Mouse (Mus musculus) thymus, postnatal 25 days (tissue): ENCODE results near the gene Fgl2.
A peak's percentile ranks its signal among the peaks of the same experiment; 100 is the strongest.

Experiments used
- DNase-seq: peaks from one replicate; pipeline ENCODE4 v3.0.0; 2022

Fgl2 gene

DNA sequence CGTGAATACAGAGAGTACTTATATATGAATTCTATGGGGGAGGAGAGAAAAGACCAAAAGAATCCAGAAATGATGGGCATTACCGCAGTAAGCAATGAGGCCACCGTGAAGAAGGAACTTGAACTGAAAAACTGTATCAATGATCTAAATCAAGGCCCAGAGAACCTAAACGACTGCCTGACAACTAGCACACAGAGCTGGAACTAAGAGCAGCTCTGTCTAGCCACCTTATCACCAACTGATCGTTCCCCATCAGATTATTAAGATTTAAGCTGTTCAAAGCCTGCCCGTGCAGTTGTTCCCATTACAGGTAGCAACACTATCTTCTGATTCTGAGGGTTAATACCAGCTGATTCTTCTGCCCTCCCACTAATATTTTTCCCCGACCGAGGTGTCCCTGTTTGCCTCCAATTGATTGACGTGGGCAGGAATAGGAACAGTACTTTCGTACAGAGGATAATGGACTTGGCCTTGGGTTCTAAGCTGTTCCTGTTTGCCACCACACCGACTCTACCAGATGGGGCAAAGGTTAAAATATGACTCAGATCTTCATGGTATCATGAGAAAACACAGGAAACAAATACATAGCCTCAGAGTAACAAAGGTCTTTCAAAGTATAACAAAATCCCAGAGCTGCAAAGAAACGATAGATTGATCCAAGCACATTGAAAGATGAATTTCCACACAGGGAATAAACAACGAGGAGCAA, 12.0 kb downstream of the Fgl2 start:
- no peak for DNase-seq

DNA sequence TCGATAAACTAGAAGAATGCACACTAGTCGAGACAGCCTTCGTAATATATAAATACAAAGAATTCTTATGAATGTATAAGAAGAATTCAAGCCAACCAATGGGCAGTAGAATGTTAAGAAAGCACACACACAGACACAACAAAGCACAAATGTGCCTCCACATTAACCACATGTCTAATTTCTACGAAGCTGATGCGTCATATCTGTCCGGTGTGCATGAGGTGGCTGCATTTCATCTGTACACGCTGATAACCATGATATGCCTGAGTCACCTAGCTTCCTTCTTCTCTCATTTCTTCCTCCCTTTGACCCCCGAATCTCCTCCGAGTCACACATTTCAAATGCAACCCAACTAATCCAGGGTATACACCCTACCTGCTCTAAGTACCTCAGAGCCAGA, 12.5 kb downstream of the Fgl2 start:
- DNase-seq, result no peak

DNA sequence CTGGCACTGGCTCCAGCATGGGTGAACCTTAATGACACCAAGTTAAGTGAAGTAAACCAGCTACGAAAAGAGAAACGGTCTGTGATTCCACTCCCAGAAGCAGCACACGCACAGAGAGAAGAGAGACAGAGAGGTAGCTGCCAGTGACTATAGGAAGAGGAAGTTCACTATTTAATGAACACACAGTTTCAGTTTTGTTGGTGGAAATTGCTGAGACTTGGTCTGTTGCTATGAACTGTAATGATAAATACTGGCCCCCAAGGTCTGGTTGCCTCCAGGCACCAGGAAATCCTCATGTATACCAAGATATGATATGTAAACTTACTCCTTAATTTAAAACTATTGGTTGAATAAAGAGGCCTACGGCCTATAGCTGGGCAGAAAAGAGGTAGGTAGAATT, 14.0 kb downstream of the Fgl2 start:
- no peak for DNase-seq

DNA sequence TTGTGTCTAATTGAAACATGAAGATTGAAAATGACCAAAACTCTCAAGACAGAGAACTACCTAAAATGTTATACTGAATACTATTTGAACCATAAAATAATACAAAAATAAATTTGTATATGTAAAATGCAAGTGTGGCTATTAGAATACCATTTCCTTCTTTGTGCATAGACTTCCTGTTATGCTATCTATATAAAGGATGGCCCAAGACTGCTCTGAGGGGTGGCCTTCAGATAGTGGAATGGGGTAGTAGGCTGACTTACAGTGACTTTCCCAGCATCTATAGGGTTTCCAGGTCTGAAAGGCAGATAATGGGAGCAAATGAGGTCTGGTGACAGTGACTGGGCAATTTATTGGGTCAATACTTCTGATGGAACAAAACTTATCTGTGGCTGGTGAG, 14.9 kb downstream of the Fgl2 start:
- no peak for DNase-seq

DNA sequence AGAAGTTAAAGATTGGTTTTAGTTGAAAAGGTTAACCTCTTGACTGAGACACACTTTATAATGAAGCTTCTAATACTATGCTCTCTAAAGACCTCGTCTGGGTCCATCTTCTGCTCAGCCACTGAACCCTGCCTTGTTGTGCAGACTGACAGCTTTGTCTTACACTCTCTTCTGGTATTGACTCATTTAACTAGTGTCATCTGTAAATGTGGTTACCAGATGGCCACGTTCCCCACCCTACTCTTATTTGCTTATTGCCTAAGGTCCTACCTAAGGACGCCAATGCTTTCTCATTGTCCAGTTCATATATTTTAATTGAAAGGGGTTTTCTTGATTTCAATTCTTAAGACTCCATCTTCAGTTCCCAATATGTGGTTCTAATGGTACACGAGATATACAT, 16.4 kb downstream of the Fgl2 start:
- DNase-seq, result no peak

DNA sequence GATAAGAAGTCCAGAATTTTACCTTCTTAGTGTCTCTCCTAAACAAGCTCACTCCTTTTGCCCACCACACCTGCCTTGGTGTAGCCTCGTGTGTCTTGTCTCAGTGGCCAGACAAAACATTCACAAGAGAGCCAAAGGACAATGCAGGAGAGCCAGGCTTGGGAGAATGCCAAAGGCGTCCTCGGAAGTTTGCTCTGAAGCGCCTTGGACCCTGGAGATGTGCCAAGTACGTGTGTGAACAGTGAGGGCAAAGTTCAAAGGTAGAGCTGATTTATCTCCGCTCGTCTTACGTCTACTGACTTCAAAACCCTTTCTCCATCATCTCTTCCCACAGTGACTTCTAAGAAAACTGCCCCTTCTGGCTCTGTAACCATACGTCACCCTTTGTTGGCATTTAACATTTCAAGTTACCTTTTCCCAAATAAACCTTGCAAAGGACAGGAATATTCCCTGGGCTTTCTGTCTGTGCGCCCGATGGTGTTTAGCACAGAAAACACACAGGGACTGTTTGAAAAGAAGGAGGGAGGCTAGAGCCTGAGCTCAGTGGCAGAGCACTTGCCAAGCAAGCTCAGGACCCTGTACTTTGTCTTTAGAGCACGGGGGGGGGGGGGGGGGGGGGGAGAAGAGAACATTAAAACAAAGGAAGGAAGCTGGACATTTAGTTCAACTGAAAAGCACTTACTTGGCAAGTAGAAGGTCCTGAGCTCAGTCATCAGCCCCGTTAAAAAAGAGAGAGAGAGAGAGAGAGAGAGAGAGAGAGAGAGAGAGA, 19.4 kb downstream of the Fgl2 start:
- no peak for DNase-seq

DNA sequence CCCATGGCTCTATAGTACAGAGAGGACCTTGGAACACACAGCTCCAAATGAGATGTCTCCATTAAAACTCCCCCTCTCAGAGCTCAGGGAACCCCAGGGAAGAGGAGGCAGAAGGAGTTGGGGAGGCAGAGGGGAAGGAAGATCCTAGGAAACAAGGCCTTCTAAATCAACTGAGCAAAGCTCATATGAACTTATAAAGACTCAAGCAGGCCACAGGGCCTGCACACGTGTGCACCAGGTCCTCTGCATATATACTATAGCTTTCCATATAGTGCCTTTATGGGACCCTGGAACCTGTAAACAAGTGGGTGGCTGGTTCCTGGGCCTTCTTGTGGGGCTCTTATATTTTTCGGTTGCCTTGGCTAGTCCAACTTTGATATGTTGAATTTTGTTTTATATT, 22.1 kb downstream of the Fgl2 start:
- no peak for DNase-seq

DNA sequence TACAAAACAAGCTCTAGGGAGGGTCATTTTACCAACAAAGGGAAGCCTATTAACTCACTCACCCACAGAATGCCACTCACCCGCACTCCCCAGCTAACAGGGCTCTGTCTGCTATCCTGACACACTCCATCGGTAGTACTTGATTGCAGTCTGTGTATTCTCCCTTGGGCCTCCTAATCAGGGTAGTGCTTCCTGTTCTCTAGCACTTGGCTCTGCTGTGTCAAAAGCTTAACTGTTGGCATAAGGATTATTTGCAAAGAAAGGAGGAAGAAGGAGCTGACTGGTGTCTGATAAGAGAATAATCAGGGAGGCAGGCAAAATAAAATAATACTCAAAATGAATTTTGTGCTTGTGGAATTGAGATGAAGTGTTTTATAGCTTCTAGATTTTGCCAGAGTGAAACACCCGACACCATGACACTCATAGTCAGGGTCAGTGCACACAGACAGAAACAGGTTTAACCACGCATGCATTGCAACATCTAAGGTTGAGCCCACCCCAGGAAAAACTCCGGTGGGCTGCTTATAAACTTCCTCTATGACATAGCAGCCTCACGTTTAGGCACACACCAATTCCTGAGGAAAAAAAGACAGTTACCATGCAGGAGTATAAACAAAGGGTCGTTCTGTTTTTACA, 22.9 kb downstream of the Fgl2 start:
- DNase-seq, result no peak

DNA sequence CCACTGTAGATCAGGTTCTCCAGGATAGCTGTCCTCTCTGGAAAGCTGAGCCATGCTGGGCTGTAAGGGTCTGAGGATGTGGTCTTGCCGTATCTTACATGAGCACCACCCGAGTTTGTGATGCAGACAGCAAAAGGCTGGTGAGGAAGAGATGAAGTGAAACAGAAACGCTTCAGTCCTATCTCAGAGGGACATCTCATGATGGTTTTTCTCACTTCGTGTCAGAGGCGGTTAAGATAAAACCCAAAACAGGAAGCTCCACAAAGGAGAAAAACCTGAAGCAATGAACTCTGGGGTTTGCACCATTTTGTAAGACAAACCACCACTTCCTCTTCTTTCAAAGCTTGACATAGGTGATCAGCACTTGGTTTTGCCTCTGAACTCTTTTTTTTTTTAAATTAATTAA, 38.8 kb downstream of the Fgl2 start:
- peak; percentile 60 for DNase-seq

DNA sequence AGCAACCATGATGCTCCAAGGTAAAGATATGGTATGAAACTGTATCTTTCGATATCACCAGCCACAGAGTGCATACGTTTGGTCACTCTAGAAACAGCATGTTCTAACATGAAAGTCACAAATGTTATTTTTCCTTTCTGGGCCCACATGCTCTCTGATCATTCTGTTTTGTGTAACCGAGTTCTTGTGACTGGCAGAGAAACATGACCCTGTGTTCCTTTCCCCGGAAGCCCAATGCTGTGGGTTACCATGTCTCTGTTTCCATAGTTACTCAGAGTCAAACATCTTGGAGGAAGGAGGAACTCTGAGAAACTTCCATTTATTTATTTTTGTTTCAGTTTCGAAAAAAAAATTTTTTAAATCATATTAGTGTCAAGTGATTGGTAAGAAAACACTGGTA, 39.6 kb downstream of the Fgl2 start:
- no peak for DNase-seq

DNA sequence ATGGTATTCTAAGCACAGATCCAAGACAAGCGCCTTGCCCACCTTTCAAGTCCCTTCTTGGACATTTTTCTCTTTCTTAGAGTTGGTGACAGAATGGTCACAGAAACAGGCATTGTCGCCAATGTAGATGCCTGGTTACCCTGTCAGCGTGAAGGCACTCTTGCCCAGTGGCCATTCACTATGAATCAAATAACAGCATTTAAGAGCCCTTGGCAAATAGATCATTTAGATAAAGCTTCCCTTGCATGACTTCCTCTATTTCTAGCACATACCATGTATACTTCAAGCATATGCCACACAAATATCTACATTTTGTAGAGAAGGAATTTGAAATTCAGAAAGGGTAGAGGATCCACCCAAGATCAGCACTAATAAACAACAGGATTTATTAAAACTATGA, 40.9 kb downstream of the Fgl2 start:
- DNase-seq, result no peak

DNA sequence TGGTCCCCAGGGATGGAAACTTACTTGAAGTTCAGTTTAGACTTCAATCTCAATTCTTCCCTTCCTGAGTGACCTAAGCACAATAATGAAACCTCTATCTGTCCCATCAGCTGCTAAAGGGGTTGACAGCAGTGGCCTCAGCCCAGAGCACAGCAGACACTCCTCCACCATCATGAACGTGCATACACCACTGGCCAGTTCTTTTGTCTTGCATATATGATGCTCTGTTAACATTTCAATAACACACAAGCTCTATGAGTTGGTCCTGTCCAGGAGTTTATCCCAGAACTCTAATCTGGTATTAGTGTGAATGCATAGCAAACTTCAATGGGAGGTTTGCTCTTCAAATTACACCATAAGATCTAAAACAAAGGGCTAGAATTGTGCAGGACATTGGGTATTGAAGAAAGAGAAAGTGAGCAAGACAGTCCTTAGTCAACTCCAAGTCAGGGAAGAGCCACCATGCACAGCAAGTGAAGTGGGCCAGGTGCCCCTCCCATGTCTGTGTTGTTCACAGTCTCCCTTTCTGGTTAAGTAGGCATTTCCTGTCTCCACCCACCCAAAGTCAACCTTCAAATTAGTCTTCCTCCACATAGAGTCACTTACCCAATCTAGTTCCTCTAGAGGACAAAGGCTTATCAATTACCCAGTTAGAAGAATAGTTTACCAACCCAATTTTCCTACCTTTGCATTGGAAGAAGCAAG, 41.8 kb downstream of the Fgl2 start:
- peak; percentile 14 for DNase-seq

DNA sequence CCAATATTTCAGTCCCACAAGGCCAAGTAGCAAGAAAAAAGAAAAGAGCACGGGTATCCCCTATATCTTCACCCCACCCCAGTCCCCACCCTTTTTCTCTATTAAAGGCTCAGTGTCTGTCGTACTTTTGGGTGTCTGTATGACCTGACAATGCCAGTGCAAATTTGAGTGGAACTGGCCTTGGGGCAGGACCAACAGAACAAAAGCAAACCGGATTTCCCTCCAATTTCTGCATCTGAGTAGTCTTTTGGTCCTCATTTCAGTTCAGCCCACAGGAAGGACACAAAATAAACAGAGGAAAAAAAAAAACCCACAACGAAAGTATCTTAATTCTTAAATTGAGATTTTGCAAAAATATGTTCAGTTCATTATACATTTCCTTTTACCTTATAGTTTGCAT, 46.2 kb downstream of the Fgl2 start:
- DNase-seq, result no peak

DNA sequence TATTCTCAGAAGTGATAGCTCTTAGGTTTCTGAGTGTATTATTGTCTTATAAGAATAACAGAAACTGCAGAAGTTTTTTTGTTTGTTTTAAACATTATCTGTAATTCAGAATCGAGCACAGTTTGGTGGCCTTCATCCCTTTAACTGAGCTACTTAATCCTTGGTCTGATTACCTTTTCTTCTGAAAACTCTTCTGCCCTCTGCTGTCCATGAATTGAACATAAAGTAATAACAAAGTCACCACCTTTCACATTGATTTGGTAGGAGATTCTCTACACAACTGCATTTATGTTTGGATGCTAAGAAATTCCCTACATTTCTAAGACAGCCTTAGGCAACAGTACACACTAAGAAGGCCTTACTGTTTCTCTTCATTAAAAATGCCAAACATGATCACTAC, 48.2 kb downstream of the Fgl2 start:
- no peak for DNase-seq

DNA sequence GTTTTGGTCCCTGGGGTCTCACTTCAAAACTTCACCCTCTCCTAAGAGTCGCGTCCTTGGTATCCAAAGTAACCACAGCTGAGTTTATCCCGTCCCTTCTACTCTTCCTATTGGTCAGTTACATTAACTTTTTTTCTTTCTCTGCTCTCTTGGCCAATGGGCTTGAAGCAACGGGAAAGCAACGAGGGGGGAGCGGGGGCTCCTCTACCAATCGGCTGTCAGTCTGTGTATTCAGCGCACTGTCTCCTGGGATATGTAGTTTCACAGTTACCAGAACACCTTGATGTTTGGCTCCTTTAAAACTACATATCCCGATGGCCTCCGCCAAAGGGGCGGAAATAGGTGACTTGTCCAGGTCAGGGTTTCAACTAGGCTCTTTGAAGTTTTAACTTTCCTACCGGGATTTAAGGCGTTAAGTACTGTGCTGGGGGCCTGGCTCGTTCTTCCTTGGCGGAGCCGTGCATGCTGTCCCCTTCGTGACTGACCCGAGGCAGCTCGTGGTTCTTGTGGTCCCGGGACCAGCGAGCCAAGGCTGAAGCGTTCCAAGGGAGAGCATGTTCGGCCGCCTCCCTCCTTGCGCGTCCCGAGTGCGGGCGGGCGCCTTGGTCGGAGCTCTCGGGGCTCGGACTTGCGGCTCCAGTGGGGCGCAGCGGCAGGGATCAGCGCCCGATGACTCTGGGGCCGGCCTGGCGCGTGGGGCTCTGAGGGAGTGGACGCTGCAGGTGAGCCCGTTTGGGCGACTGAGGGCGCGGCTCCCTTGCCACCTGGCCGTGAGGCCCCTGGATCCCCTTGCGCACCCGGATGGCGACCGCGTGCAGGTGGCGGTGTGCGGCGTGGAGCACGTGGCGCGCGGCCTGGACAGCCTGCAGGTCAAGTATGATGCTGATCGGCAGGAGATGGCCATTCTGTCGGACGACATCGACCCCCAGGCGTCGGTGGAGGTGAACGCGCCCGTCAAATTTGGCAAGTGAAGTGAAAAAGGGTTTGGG, 52.5 kb downstream of the Fgl2 start, which contains the start of the genes Ccdc146 and Fam185a:
TSS of gene Ccdc146 (minus strand) at position 64 of the 989 bp plus-strand sequence.
TSS of gene Fam185a (plus strand) at position 345 of the 989 bp plus-strand sequence.
- peak; percentile 89 for DNase-seq

DNA sequence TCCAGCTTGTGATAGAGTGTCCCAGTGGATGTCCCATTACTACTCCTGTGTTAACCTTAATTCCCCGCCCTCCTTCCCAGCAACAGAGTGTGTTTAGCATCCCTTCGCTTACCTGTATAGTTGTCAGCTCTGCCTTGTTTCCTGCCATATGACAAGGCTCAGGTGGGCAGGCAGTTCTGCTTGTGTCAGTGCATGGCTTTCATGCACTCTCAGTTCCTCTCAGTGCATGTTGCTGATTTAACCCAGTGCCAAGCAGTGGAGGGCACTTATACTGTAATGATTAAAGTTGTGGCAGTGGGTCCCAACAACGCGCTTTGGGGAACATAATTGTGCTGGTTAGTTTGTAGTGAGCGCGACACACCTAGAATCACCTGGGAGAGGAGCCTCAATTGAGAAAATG, 54.2 kb downstream of the Fgl2 start:
- DNase-seq, result no peak
